ENCODE assay signal across 8 mouse cellular contexts in genomic region chr9:30003612-30004011, GRCm38 (mm10). TPM values are rescaled to one million over a fixed set of nuclear protein-coding genes. Genes with fewer than 3 reads are reported as not detected.
A peak's percentile ranks its signal among the peaks of the same experiment; 100 is the strongest.
DNase-seq lines count a peak whose midpoint lies in the region; ATAC-seq lines count a peak whose summit lies in the region.

No protein-coding gene starts in this region.

- no peaks in the 10 kb centered on the region for H3K9me3 ChIP-seq in heart, embryonic 11.5 days (replicated peaks; ENCODE audit: control insufficient read depth, low read length)
- no peaks in the 10 kb centered on the region for H3K9me3 ChIP-seq in kidney, embryonic 14.5 days (ENCODE audit: control insufficient read depth, low read length)
- H3K9me3 ChIP-seq in limb, embryonic 10.5 days (replicated peaks): no peaks in the 10 kb centered on the region

- no peaks in the 10 kb centered on the region for H3K36me3 ChIP-seq in heart, embryonic 11.5 days (ENCODE audit: control insufficient read depth, insufficient read depth, low read length)
- no peaks in the 10 kb centered on the region for H3K36me3 ChIP-seq in kidney, embryonic 14.5 days (ENCODE audit: control insufficient read depth, insufficient read depth, low read length)
- H3K36me3 ChIP-seq in limb, embryonic 10.5 days: no peaks in the 10 kb centered on the region

- no peaks in the 10 kb centered on the region for H3K4me1 ChIP-seq in heart, embryonic 11.5 days (ENCODE audit: control insufficient read depth, insufficient read depth, low read length)
- H3K4me1 ChIP-seq in kidney, embryonic 14.5 days (ENCODE audit: control insufficient read depth, insufficient read depth, low read length): no peaks in the 10 kb centered on the region
- 0 out of 2 replicates have a peak, but pooled peaks cover 3% of the 10 kb centered on the region for H3K4me1 ChIP-seq in limb, embryonic 10.5 days

- no peak overlapping the region for H3K4me3 ChIP-seq in heart, embryonic 11.5 days (ENCODE audit: low read depth, low read length)
- no peak overlapping the region for H3K4me3 ChIP-seq in kidney, embryonic 14.5 days (ENCODE audit: low read length)
- H3K4me3 ChIP-seq in limb, embryonic 10.5 days: no peak overlapping the region

- H3K27me3 ChIP-seq in heart, embryonic 11.5 days (ENCODE audit: control insufficient read depth, insufficient read depth, low read length): no peaks in the 10 kb centered on the region; the same call in 1 of the 2 replicates
- H3K27me3 ChIP-seq in kidney, embryonic 14.5 days (ENCODE audit: control insufficient read depth, insufficient read depth, low read length): no peaks in the 10 kb centered on the region; the same call in 1 of the 2 replicates
- H3K27me3 ChIP-seq in limb, embryonic 10.5 days (ENCODE audit: low read depth, poor library complexity, severe bottlenecking): peaks cover 12% of the 10 kb centered on the region; the same call in 1 of the 2 replicates

- DNase-seq in heart, adult 11 months: peak; percentile 76
- DNase-seq in cerebellum, adult 11 months: peak; percentile 71
- peak; percentile 38 to 91 for DNase-seq in frontal cortex, adult 2 months (ENCODE audit: extremely low spot score in 1 of 2, low spot score in 1 of 2)
- DNase-seq in limb, embryonic 10.5 days (ENCODE audit: low spot score): peak; percentile 83
- peak; percentile 77 for DNase-seq in retina, embryonic 14.5 days (ENCODE audit: low spot score)

- no peak for ATAC-seq in heart, embryonic 11.5 days (replicated peaks; ENCODE audit: insufficient number of reproducible peaks, low FRiP score, low TSS enrichment)
- 0 out of 2 replicates have a peak, but pooled peaks have one; percentile 52 for ATAC-seq in kidney, embryonic 14.5 days (ENCODE audit: low FRiP score, low TSS enrichment)
- no peak for ATAC-seq in activated CD4-positive, CD25-positive, alpha-beta regulatory T cell, adult 4 months

- 25% methylated on average over 3 of the region's 3 CpGs for WGBS in heart, embryonic 11.5 days (ENCODE audit: insufficient replicate concordance)
- whole genome bisulfite sequencing in kidney, embryonic 14.5 days: 25% methylated on average over 3 of the region's 3 CpGs
- 26% methylated on average over 3 of the region's 3 CpGs for WGBS in limb, embryonic 10.5 days

- H3K4me2 ChIP-seq in heart, embryonic 11.5 days: no peak overlapping the region
- H3K4me2 ChIP-seq in kidney, embryonic 14.5 days (replicated peaks; ENCODE audit: low read depth, low read length): no peak overlapping the region

- H3K27ac ChIP-seq in heart, embryonic 11.5 days (ENCODE audit: low read depth, low read length): no peak overlapping the region
- H3K27ac ChIP-seq in kidney, embryonic 14.5 days (ENCODE audit: low read depth, low read length): no peak overlapping the region
- H3K27ac ChIP-seq in limb, embryonic 10.5 days: no peak overlapping the region

- H3K9ac ChIP-seq in heart, embryonic 11.5 days (ENCODE audit: low read depth, low read length): no peak overlapping the region
- no peak overlapping the region for H3K9ac ChIP-seq in kidney, embryonic 14.5 days (ENCODE audit: low read depth, low read length)

RNA-seq across cellular contexts. Expression of gene Ntm, which starts 40.7 kb away (rescaled TPM):
- 39.7 and 45.1 TPM in 2 replicates for polyA plus RNA-seq in heart, embryonic 11.5 days (2014; fragmentation: Nextera tagmentation; extraction: Ambion mirVana)
- polyA plus RNA-seq in frontal cortex, adult 2 months (2012; rRNA removed): 176 and 184 TPM in 2 replicates
- polyA plus RNA-seq in kidney, embryonic 14.5 days (2014; fragmentation: Nextera tagmentation; extraction: Ambion mirVana): 42.6 and 48.5 TPM in 2 replicates
- 8.9 and 12.7 TPM in 2 replicates for polyA plus RNA-seq in limb, embryonic 10.5 days (2016; fragmentation: Nextera tagmentation; extraction: Ambion mirVana)
- polyA plus RNA-seq in activated CD4-positive, CD25-positive, alpha-beta regulatory T cell, adult 4 months (2017; shearing (Covaris generic)): not detected
